Mouse (Mus musculus) bone marrow macrophage, adult 2 months (primary cell): ENCODE results near the gene Fam19a5.

Experiments
- CTCF ChIP-seq: IDR thresholded peaks from 2 replicates; pipeline ENCODE4 v1.5.1; 2012; ENCODE audit warnings: low read depth, mild to moderate bottlenecking, low read length, moderate library complexity
- POLR2A ChIP-seq: IDR thresholded peaks from 2 replicates; pipeline ENCODE4 v1.6.1; 2012; ENCODE audit warnings: mild to moderate bottlenecking, low read depth, low read length, borderline replicate concordance

DNA sequence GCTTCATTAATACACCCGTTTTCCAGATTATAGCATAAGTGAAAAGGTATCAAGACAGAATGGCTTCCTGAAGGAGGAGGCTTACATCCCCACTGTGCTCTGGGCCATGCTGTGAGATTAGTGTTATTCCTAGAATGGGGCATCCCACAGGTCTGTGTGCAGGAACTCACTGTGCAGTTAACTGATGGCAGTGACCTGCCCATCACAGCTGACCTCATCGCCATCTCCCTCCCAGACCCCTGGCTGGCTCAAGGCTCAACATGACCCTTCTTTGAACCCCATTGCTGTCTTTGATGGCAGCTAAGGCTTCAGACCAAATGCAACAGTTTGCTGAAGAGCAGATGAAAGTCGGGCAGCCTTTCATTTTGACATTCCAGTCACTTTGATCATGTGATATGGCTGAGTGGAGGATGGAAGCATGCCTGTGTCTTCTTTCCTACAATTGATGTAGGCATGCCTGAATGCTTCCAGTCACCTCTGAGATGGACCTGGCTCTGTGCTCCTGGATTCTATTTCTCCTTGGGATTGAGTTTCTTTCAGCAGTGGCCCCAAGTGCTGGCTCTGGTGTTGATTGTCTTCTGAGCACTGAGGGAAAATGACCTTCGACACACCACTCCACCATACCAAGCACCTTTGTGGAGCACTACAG lies 148.9 kb downstream of the Fam19a5 start:
- TF ChIP-seq POLR2A (no peak), CTCF (no peak)
